Comparison of ENCODE assay signal across 8 mouse cellular contexts in the genomic region with DNA sequence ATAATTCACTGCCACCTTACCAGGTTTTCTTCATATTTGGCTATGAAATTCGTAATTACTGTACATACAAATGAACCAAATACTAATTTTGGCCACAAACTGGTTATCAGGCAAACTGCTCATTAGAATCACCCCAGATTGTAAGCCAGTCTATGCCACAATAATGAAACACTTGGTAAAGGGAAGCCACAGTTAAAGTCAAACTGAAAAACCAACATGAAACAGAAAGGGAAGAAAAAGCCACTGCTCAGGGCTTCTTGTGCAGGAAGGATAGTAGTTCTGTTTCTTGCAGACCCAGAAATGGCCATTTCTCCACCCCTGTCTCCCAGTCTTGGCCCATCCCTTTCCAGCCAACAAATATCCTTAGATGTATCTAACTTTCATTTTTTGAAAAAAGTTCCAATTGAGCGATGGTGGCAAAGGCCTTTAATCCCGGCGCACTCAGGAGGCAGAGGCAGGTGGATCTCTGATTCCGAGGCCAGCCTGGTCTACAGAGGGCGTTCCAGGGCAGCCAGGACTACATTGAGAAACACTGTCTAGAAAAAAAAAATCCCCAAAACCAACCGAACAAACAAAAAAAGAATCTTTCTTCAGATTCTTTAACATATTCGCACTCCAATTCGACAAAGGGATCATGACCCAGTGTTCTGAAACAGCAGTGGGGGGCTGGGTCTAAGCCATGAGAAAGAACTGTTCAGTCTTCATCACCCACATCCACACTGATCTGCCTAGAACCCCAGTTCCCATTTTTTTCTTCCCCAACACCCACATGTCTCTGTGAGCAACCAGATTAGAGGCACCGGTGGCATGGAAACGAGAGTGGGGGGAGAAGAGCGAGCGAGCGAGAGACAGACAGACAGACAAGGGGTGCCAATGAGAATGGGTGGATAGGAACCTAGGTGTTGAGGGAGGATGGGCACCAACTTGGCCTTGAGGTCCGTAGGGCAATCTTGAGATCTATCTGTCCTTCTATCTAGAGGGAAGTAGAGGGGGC. TPM values are rescaled to one million over a fixed set of nuclear protein-coding genes. Genes with fewer than 3 reads are reported as not detected.
DNase-seq lines count a peak whose midpoint lies in the region; ATAC-seq lines count a peak whose summit lies in the region.

A gene (plus strand): TSS at position 697 of the 994 bp plus-strand sequence.

- H3K27ac ChIP-seq in intestine, embryonic 14.5 days (ENCODE audit: low read depth) = peak within 1 kb of the TSS; percentile 96
- H3K27ac ChIP-seq in midbrain, embryonic 12.5 days (replicated peaks) = peak within 1 kb of the TSS; percentile 97

- peak within 1 kb of the TSS; percentile 92 for H3K4me2 ChIP-seq in intestine, embryonic 14.5 days (ENCODE audit: low read length)
- peak within 1 kb of the TSS; percentile 80 for H3K4me2 ChIP-seq in midbrain, embryonic 12.5 days (replicated peaks)

- ATAC-seq in erythroblast, adult 5-6 weeks (replicated peaks; ENCODE audit: low FRiP score, poor library complexity, severe bottlenecking) = no peak
- ATAC-seq in intestine, embryonic 14.5 days (replicated peaks; ENCODE audit: low FRiP score, low TSS enrichment, low read depth) = no peak
- no peak for ATAC-seq in midbrain, embryonic 12.5 days (ENCODE audit: low FRiP score, low read depth)

- peaks cover 64% of the 10 kb centered on the region for H3K4me1 ChIP-seq in erythroblast, embryonic 14.5 days (ENCODE audit: control insufficient read depth)
- H3K4me1 ChIP-seq in intestine, embryonic 14.5 days (replicated peaks; ENCODE audit: control insufficient read depth, insufficient read depth, low read length) = peaks cover 31% of the 10 kb centered on the region
- peaks cover 36% of the 10 kb centered on the region for H3K4me1 ChIP-seq in midbrain, embryonic 12.5 days

- intact Hi-C loops in gastrocnemius, postnatal 36 days (cut with DNase I) = loop anchor here (5.0 kb wide), 1 partner anchor 37 kb away; no protein-coding TSS in a partner anchor

- peak; percentile 62 for DNase-seq in right cerebral cortex, adult 18-20 months
- DNase-seq in right cerebral cortex, postnatal 4 days = no peak
- no peak for DNase-seq in intestine, embryonic 14.5 days (ENCODE audit: low spot score)
- DNase-seq in adipocyte (ENCODE audit: low spot score) = no peak
- no peak for DNase-seq in gastrocnemius, postnatal 36 days

- peak within 1 kb of the TSS; percentile 85 for H3K4me3 ChIP-seq in erythroblast, embryonic 14.5 days (replicated peaks)
- H3K4me3 ChIP-seq in intestine, embryonic 14.5 days (ENCODE audit: low read depth, low read length) = peak within 1 kb of the TSS; percentile 83
- peak within 1 kb of the TSS; percentile 82 for H3K4me3 ChIP-seq in midbrain, embryonic 12.5 days

- no peaks in the 10 kb centered on the region for H3K9me3 ChIP-seq in erythroblast, embryonic 14.5 days (ENCODE audit: control insufficient read depth, low read length)
- no peaks in the 10 kb centered on the region for H3K9me3 ChIP-seq in intestine, embryonic 14.5 days (ENCODE audit: control insufficient read depth, low read length)
- no peaks in the 10 kb centered on the region for H3K9me3 ChIP-seq in midbrain, embryonic 12.5 days

- 83% methylated on average over 15 of the region's 15 CpGs for WGBS in intestine, embryonic 14.5 days
- WGBS in midbrain, embryonic 12.5 days = 82% methylated on average over 15 of the region's 15 CpGs

- H3K9ac ChIP-seq in intestine, embryonic 14.5 days (ENCODE audit: low read length) = peak within 1 kb of the TSS; percentile 76
- H3K9ac ChIP-seq in midbrain, embryonic 12.5 days (replicated peaks) = peak within 1 kb of the TSS; percentile 85

- no peaks in the 10 kb centered on the region for H3K27me3 ChIP-seq in erythroblast, embryonic 14.5 days (ENCODE audit: control insufficient read depth)
- no peaks in the 10 kb centered on the region for H3K27me3 ChIP-seq in intestine, embryonic 14.5 days (replicated peaks; ENCODE audit: control insufficient read depth, insufficient read depth, low read length)
- no peaks in the 10 kb centered on the region for H3K27me3 ChIP-seq in midbrain, embryonic 12.5 days

- H3K36me3 ChIP-seq in erythroblast, embryonic 14.5 days (ENCODE audit: control insufficient read depth) = peaks cover 27% of the 10 kb centered on the region
- H3K36me3 ChIP-seq in intestine, embryonic 14.5 days (ENCODE audit: control insufficient read depth, insufficient read depth, low read length) = peaks cover 4% of the 10 kb centered on the region
- H3K36me3 ChIP-seq in midbrain, embryonic 12.5 days = 0 out of 2 replicates have a peak, but pooled peaks cover 4% of the 10 kb centered on the region

RNA-seq across cellular contexts. Expression of the gene that starts here (rescaled TPM):
- 0.26 and 0.29 TPM in 2 replicates for polyA plus RNA-seq in erythroblast, embryonic 14.5 days (2012)
- total RNA-seq in erythroblast, adult 5-6 weeks (2015; ENCODE audit: low replicate concordance) = 0.77 and 0.84 TPM in 2 replicates
- 0.98 and 2.1 TPM in 2 replicates for total RNA-seq in erythroblast, adult 5-6 weeks (2017; ENCODE audit: low replicate concordance)
- 5.8 and 6.0 TPM in 2 replicates for polyA plus RNA-seq in intestine, embryonic 14.5 days (2014; fragmentation: Nextera tagmentation; extraction: Ambion mirVana)
- 5.2 and 6.4 TPM in 2 replicates for polyA plus RNA-seq in midbrain, embryonic 12.5 days (2016; fragmentation: Nextera tagmentation; extraction: Ambion mirVana)
- total RNA-seq in gastrocnemius, postnatal 36 days (2021) = 1 to 10 TPM; 1.8 to 1.9 TPM
